Mouse (Mus musculus): ENCODE results near the gene Hephl1. TPM values are rescaled to one million over a fixed set of nuclear protein-coding genes. Genes with fewer than 3 reads are reported as not detected.
"Not testable (repeated sequence)": the region's sequence is repeated elsewhere in the genome, so short reads cannot be mapped to it uniquely, and the experiment has no call there.

The Hephl1 gene
- polyA plus RNA-seq, 1 experiment from 2014 or later, result 0.04 TPM

GRCm38 (mm10) chr9:15103579-15104300, 8.2 kb downstream of the Hephl1 start:
- Histone ChIP-seq H3K27me3 (replicated peaks) (no peaks in the 10 kb centered on the region), H3K4me1 (no peaks in the 10 kb centered on the region), H3K27ac (replicated peaks) (no peak overlapping the region), H3K4me3 (replicated peaks) (no peak overlapping the region), H3K4me2 (no peak overlapping the region), H3K36me3 (no peaks in the 10 kb centered on the region), H3K9me3 (replicated peaks) (no peaks in the 10 kb centered on the region), H3K9ac (replicated peaks) (no peak overlapping the region)
- 74% methylated on average over 11 of the region's 11 CpGs for WGBS
- ATAC-seq (ENCODE audit: low FRiP score), result no peak

- no peak overlapping the region for H3K27ac ChIP-seq (replicated peaks)
- no peak for ATAC-seq (ENCODE audit: low FRiP score)
- no peaks in the 10 kb centered on the region for H3K9me3 ChIP-seq (replicated peaks)
- H3K4me1 ChIP-seq, result no peaks in the 10 kb centered on the region
- H3K36me3 ChIP-seq, result no peaks in the 10 kb centered on the region
- H3K4me2 ChIP-seq, result no peak overlapping the region
- no peak overlapping the region for H3K9ac ChIP-seq (replicated peaks)
- no peak overlapping the region for H3K4me3 ChIP-seq (replicated peaks)
- 86% methylated on average over 7 of the region's 7 CpGs for WGBS
- no peaks in the 10 kb centered on the region for H3K27me3 ChIP-seq (replicated peaks)
Observed at GRCm38 (mm10) chr9:15101531-15102161, 10.3 kb downstream of the Hephl1 start.

- H3K4me2 ChIP-seq; H3K27me3 ChIP-seq (replicated peaks); ATAC-seq (ENCODE audit: low FRiP score); H3K9ac ChIP-seq (replicated peaks); H3K4me1 ChIP-seq; H3K9me3 ChIP-seq (replicated peaks); H3K36me3 ChIP-seq; H3K27ac ChIP-seq (replicated peaks); H3K4me3 ChIP-seq (replicated peaks): not testable (repeated sequence)
- WGBS, result 96% methylated on average over 7 of the region's 7 CpGs
Observed at GRCm38 (mm10) chr9:15098421-15098820, 13.5 kb downstream of the Hephl1 start.

- no peaks in the 10 kb centered on the region for H3K9me3 ChIP-seq (replicated peaks)
- no peaks in the 10 kb centered on the region for H3K36me3 ChIP-seq
- no peak overlapping the region for H3K27ac ChIP-seq (replicated peaks)
- H3K4me2 ChIP-seq, result no peak overlapping the region
- no peaks in the 10 kb centered on the region for H3K4me1 ChIP-seq
- H3K4me3 ChIP-seq (replicated peaks), result no peak overlapping the region
- H3K27me3 ChIP-seq (replicated peaks), result no peaks in the 10 kb centered on the region
- WGBS, result 86% methylated on average over 2 of the region's 2 CpGs
- ATAC-seq (ENCODE audit: low FRiP score), result no peak
- H3K9ac ChIP-seq (replicated peaks), result no peak overlapping the region
Observed at GRCm38 (mm10) chr9:15097172-15097571, 14.7 kb downstream of the Hephl1 start.

DNA sequence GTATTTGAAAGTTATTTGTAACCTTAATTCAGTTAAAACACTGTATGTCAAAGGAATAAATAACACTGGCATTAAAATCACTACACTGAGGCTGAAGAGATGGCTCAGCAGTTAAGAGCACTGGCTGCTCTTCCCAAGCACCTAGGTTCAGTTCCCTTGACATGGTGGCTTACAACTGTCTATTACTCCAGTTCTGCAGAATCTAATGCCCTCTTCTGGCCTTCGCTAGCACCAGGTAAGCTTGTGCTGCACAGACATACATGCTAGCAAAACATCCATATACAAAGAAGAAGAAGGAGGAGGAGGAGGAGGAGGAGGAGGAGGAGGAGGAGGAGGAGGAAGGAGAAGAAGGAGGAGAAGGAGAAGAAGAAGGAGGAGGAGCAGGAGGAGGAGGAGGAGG, 15.7 kb downstream of the Hephl1 start:
- H3K4me1 ChIP-seq, result no peaks in the 10 kb centered on the region
- no peaks in the 10 kb centered on the region for H3K9me3 ChIP-seq (replicated peaks)

DNA sequence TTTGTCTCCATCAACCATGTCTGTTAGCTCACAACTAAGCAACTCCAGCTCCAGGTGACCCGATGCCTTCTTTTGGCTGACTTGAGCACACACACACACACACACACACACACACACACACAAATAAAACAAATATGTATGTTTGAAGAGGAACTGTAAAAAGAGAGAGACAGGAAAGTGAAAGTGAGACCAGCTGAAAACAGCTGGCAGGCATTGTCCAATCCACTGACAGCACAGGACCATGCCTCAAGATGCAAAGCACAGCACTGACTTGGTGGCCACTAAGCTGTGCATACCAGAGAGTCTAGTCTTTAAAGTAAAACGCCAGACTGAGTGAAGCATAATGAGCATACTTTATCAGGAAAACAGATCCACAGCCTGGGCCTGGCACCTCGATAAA, 16.7 kb downstream of the Hephl1 start:
- Histone ChIP-seq H3K9ac (replicated peaks) (no peak overlapping the region), H3K4me2 (no peak overlapping the region), H3K27me3 (replicated peaks) (no peaks in the 10 kb centered on the region), H3K4me3 (replicated peaks) (no peak overlapping the region), H3K4me1 (no peaks in the 10 kb centered on the region), H3K27ac (replicated peaks) (no peak overlapping the region), H3K9me3 (replicated peaks) (no peaks in the 10 kb centered on the region), H3K36me3 (no peaks in the 10 kb centered on the region)
- ATAC-seq (ENCODE audit: low FRiP score), result no peak
- WGBS, result 80% methylated on average over 3 of the region's 3 CpGs

More for the DNA sequence above, 15.7 kb downstream of the Hephl1 start:
- Histone ChIP-seq H3K9ac (replicated peaks) (no peak overlapping the region), H3K4me2 (no peak overlapping the region), H3K36me3 (no peaks in the 10 kb centered on the region), H3K27me3 (replicated peaks) (no peaks in the 10 kb centered on the region), H3K27ac (replicated peaks) (no peak overlapping the region), H3K4me3 (replicated peaks) (no peak overlapping the region)
- WGBS, result 83% methylated on average over 1 of the region's 1 CpGs
- no peak for ATAC-seq (ENCODE audit: low FRiP score)

DNA sequence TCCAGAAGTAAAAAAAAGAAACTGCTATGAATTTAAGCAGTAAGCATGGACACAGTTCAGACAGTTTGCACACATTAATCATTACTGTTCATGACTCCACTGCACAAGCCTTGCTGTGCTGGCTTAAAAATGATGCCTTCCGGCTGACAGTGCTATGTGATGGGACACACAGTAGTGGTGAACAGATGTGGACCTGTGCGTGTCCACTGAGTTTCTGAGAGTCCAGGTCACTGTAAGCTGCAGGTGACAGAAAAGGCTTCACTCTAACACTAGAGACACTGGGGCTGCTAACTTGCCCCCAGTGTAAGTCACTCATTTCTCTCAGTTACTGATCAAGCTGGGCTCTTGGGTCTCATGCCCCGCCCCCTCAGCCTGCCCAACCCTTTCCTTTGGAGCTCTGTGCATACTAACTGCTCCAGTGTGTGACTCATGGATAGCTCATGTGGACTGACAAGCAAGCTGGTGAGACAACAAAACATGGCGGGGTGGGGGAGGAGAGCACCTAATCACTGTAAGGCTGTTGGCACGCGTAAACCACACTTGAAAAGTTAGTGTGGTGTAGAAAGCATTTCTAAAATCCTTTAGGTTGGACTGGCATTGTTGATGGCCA, 43.1 kb downstream of the Hephl1 start:
- no peak for ATAC-seq (ENCODE audit: low FRiP score)
- no peaks in the 10 kb centered on the region for H3K27me3 ChIP-seq (replicated peaks)

DNA sequence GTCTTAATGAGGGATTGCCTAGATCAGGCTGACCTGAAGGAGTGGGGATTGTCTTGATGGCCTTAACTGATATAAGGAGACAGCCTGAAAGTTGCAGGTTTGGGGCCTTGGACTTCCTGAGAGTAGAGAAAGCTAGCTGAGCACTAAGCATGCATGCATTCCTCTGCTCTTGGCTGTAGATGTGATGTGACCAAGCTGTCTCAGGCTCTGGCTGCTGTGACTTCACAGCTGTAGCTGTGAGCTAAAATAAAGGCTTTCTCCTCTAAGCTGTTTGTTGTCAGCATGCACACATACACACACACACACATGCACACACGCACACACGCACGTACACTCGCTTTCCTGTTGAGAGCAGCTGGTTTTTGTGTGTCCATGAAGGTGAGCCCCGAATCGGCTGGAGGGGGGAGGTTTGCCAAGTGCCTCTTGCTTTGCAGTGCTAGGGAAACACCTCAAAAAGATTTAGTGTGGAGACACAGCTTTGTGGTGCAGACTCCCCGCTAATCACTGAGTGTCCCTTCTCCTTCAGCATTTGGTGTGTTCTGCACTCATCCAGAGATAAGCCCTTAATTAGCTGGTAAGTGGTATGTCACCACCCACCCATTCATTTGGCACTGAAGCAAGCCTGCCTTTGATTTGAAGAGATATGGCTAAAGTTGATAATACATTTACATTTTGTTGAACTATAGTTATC, 43.8 kb downstream of the Hephl1 start:
- Histone ChIP-seq H3K4me1 (no peaks in the 10 kb centered on the region), H3K27me3 (replicated peaks) (no peaks in the 10 kb centered on the region), H3K36me3 (no peaks in the 10 kb centered on the region), H3K4me2 (no peak overlapping the region), H3K9ac (replicated peaks) (no peak overlapping the region), H3K27ac (replicated peaks) (no peak overlapping the region), H3K4me3 (replicated peaks) (no peak overlapping the region), H3K9me3 (replicated peaks) (no peaks in the 10 kb centered on the region)
- WGBS, result 88% methylated on average over 7 of the region's 7 CpGs
- ATAC-seq (ENCODE audit: low FRiP score), result no peak

More for the DNA sequence above, 43.1 kb downstream of the Hephl1 start:
- H3K27ac ChIP-seq (replicated peaks), result no peak overlapping the region
- no peaks in the 10 kb centered on the region for H3K4me1 ChIP-seq
- H3K4me2 ChIP-seq, result no peak overlapping the region
- H3K4me3 ChIP-seq (replicated peaks), result no peak overlapping the region
- H3K36me3 ChIP-seq, result no peaks in the 10 kb centered on the region
- 89% methylated on average over 6 of the region's 6 CpGs for WGBS
- no peaks in the 10 kb centered on the region for H3K9me3 ChIP-seq (replicated peaks)
- H3K9ac ChIP-seq (replicated peaks), result no peak overlapping the region

DNA sequence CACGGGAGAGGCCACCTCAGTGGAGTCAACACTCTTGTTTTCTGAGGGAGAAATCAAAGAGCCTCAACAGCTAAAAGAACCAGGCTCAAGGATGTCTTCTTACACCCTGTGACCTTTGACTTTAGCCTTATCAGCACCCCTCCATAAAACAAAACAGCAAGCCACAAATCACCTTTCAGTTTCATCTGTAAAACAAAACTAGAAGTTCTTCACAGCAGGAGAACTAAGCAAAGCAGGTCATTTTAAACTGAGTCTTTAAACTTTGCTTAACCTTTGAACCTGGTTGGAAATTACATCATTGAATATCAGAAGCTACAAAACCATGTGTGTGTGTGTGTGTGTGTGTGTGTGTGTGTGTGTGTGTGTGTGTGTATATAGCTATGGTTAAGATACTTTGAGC, 47.7 kb downstream of the Hephl1 start:
- Histone ChIP-seq H3K9ac (replicated peaks) (no peak overlapping the region), H3K4me1 (no peaks in the 10 kb centered on the region), H3K4me2 (no peak overlapping the region), H3K27me3 (replicated peaks) (no peaks in the 10 kb centered on the region), H3K36me3 (no peaks in the 10 kb centered on the region), H3K4me3 (replicated peaks) (no peak overlapping the region), H3K9me3 (replicated peaks) (no peaks in the 10 kb centered on the region), H3K27ac (replicated peaks) (no peak overlapping the region)
- WGBS, result 3% methylated on average over 1 of the region's 1 CpGs
- no peak for ATAC-seq (ENCODE audit: low FRiP score)

- WGBS, result 94% methylated on average over 5 of the region's 5 CpGs
Observed at GRCm38 (mm10) chr9:15060847-15061246, 51.1 kb downstream of the Hephl1 start.

GRCm38 (mm10) chr9:15060026-15060425, 51.9 kb downstream of the Hephl1 start:
- Histone ChIP-seq H3K9me3 (replicated peaks) (no peaks in the 10 kb centered on the region), H3K9ac (replicated peaks) (no peak overlapping the region), H3K27me3 (replicated peaks) (no peaks in the 10 kb centered on the region), H3K36me3 (no peaks in the 10 kb centered on the region), H3K27ac (replicated peaks) (no peak overlapping the region), H3K4me1 (no peaks in the 10 kb centered on the region), H3K4me2 (no peak overlapping the region), H3K4me3 (replicated peaks) (no peak overlapping the region)
- ATAC-seq (ENCODE audit: low FRiP score), result no peak
- 89% methylated on average over 6 of the region's 6 CpGs for WGBS

More at GRCm38 (mm10) chr9:15060847-15061246, 51.1 kb downstream of the Hephl1 start:
- no peak overlapping the region for H3K4me2 ChIP-seq
- H3K27me3 ChIP-seq (replicated peaks), result no peaks in the 10 kb centered on the region
- H3K27ac ChIP-seq (replicated peaks), result no peak overlapping the region
- no peak overlapping the region for H3K9ac ChIP-seq (replicated peaks)
- no peak overlapping the region for H3K4me3 ChIP-seq (replicated peaks)
- H3K4me1 ChIP-seq, result no peaks in the 10 kb centered on the region
- no peaks in the 10 kb centered on the region for H3K9me3 ChIP-seq (replicated peaks)
- no peak for ATAC-seq (ENCODE audit: low FRiP score)
- no peaks in the 10 kb centered on the region for H3K36me3 ChIP-seq

All from neural tube, embryonic 15.5 days (tissue).